Mouse (Mus musculus) kidney, embryonic 14.5 days (tissue): ENCODE data around the gene Rbms3. TPM values are rescaled to one million over a fixed set of nuclear protein-coding genes. Genes with fewer than 3 reads are reported as not detected.

Experiments
- ATAC-seq: fragments of 200-750 bp; cut with Nextera tagmentation; 2 replicates; pipeline ENCODE4 v1.8.0; 2017; ENCODE audit warnings: moderate number of reproducible peaks, mild to moderate bottlenecking, moderate TSS enrichment, moderate library complexity; ENCODE audit not compliant: low FRiP score, low TSS enrichment
- H3K27ac ChIP-seq: fragments of 300-500 bp; sonication (generic); 2 replicates; pipeline ENCODE4 v1.5.1; 2014; ENCODE audit warnings: low read depth, mild to moderate bottlenecking, low read length, moderate library complexity, mixed read lengths
- H3K27me3 ChIP-seq: fragments of 300-500 bp; sonication (generic); 2 replicates; pipeline ENCODE4 v1.6.1; 2014; ENCODE audit warnings: mild to moderate bottlenecking, low read length; ENCODE audit not compliant: control insufficient read depth, insufficient read depth
- H3K36me3 ChIP-seq: fragments of 300-500 bp; sonication (generic); 2 replicates; pipeline ENCODE4 v1.6.1; 2014; ENCODE audit warnings: low read length, mixed read lengths; ENCODE audit not compliant: control insufficient read depth, insufficient read depth
- H3K4me1 ChIP-seq: fragments of 300-500 bp; sonication (generic); 2 replicates; pipeline ENCODE4 v1.6.1; 2014; ENCODE audit warnings: low read length, mixed read lengths; ENCODE audit not compliant: control insufficient read depth, insufficient read depth
- H3K4me2 ChIP-seq: fragments of 300-500 bp; sonication (generic); replicated peaks from 2 replicates; pipeline ENCODE4 v1.6.1; 2014; ENCODE audit warnings: low read depth, mild to moderate bottlenecking, low read length
- H3K4me3 ChIP-seq: fragments of 300-500 bp; sonication (generic); 2 replicates; pipeline ENCODE4 v1.5.1; 2014; ENCODE audit warnings: mild to moderate bottlenecking, low read length
- H3K9ac ChIP-seq: fragments of 300-500 bp; sonication (generic); 2 replicates; pipeline ENCODE4 v1.6.1; 2014; ENCODE audit warnings: low read depth, mild to moderate bottlenecking, low read length, moderate library complexity
- H3K9me3 ChIP-seq: fragments of 300-500 bp; sonication (generic); 2 replicates; pipeline ENCODE4 v1.6.1; 2016; ENCODE audit warnings: low read length; ENCODE audit not compliant: control insufficient read depth
- WGBS: fragments of 180-500 bp; shearing (Covaris S2); extraction: QIAGEN DNeasy Blood & Tissue Kit; methylation state at CpG from one replicate; pipeline ENCODE4 v1.1.7; 2014; 5-methylcytosine and 5-hydroxymethylcytosine counted together
- polyA plus RNA-seq: library from polyadenylated mRNA; unstranded; fragments of >200 nt; fragmentation: Nextera tagmentation; extraction: Ambion mirVana; gene quantifications from 2 replicates; pipeline ENCODE4 v1.2.1, GENCODE M21; 2014

The Rbms3 gene
- polyA plus RNA-seq, 1 experiment from 2014 or later = 73.4 TPM

- H3K4me3 ChIP-seq = no peak overlapping the region
- no peak for ATAC-seq
- no peaks in the 10 kb centered on the region for H3K36me3 ChIP-seq
- no peak overlapping the region for H3K4me2 ChIP-seq
- no peaks in the 10 kb centered on the region for H3K4me1 ChIP-seq
- H3K27me3 ChIP-seq = no peaks in the 10 kb centered on the region
- H3K9ac ChIP-seq = no peak overlapping the region
- H3K9me3 ChIP-seq = no peaks in the 10 kb centered on the region
- no peak overlapping the region for H3K27ac ChIP-seq
- WGBS = 92% methylated on average over 3 of the region's 3 CpGs
These were observed 772.6 kb downstream of the Rbms3 start for GRCm38 (mm10) chr9:116857151-116857550.

GRCm38 (mm10) chr9:116855744-116856143 is 774.0 kb downstream of the Rbms3 start:
- Histone ChIP-seq H3K4me3 (no peak overlapping the region), H3K4me2 (no peak overlapping the region), H3K4me1 (no peaks in the 10 kb centered on the region), H3K9ac (no peak overlapping the region), H3K27ac (no peak overlapping the region), H3K27me3 (no peaks in the 10 kb centered on the region), H3K9me3 (no peaks in the 10 kb centered on the region), H3K36me3 (no peaks in the 10 kb centered on the region)
- no peak for ATAC-seq
- WGBS = 69% methylated on average over 3 of the region's 3 CpGs

GRCm38 (mm10) chr9:116848905-116849304 is 780.8 kb downstream of the Rbms3 start:
- H3K9me3 ChIP-seq = no peaks in the 10 kb centered on the region
- ATAC-seq = no peak
- no peak overlapping the region for H3K4me2 ChIP-seq
- no peak overlapping the region for H3K9ac ChIP-seq
- 95% methylated on average over 4 of the region's 4 CpGs for WGBS
- H3K27ac ChIP-seq = no peak overlapping the region
- no peaks in the 10 kb centered on the region for H3K27me3 ChIP-seq
- H3K4me3 ChIP-seq = no peak overlapping the region
- no peaks in the 10 kb centered on the region for H3K36me3 ChIP-seq
- no peaks in the 10 kb centered on the region for H3K4me1 ChIP-seq

- no peaks in the 10 kb centered on the region for H3K36me3 ChIP-seq
- no peak overlapping the region for H3K9ac ChIP-seq
- H3K27ac ChIP-seq = peak overlapping the region; percentile 3; the same call in 1 of the 2 replicates
- H3K4me3 ChIP-seq = no peak overlapping the region
- H3K27me3 ChIP-seq = no peaks in the 10 kb centered on the region
- no peaks in the 10 kb centered on the region for H3K4me1 ChIP-seq
- no peak for ATAC-seq
- 72% methylated on average over 10 of the region's 10 CpGs for WGBS
- no peaks in the 10 kb centered on the region for H3K9me3 ChIP-seq
- H3K4me2 ChIP-seq = no peak overlapping the region
These were observed 781.5 kb downstream of the Rbms3 start for GRCm38 (mm10) chr9:116848166-116848565.

- Histone ChIP-seq H3K4me3 (no peak overlapping the region), H3K36me3 (no peaks in the 10 kb centered on the region), H3K9ac (no peak overlapping the region), H3K27me3 (no peaks in the 10 kb centered on the region), H3K9me3 (no peaks in the 10 kb centered on the region), H3K4me1 (no peaks in the 10 kb centered on the region), H3K4me2 (no peak overlapping the region), H3K27ac (peak overlapping the region; percentile 47; the same call in 1 of the 2 replicates)
- WGBS = 51% methylated on average over 7 of the region's 7 CpGs
- peak; percentile 86 for ATAC-seq
These were observed 782.2 kb downstream of the Rbms3 start for GRCm38 (mm10) chr9:116847241-116848135.

- H3K27ac ChIP-seq = no peak overlapping the region
- WGBS = 31% methylated on average over 8 of the region's 8 CpGs
- ATAC-seq = no peak
- no peak overlapping the region for H3K9ac ChIP-seq
- no peaks in the 10 kb centered on the region for H3K27me3 ChIP-seq
- no peak overlapping the region for H3K4me3 ChIP-seq
- no peaks in the 10 kb centered on the region for H3K4me1 ChIP-seq
- H3K4me2 ChIP-seq = no peak overlapping the region
- H3K36me3 ChIP-seq = no peaks in the 10 kb centered on the region
- H3K9me3 ChIP-seq = no peaks in the 10 kb centered on the region
These were observed 794.8 kb downstream of the Rbms3 start for GRCm38 (mm10) chr9:116834949-116835348.

- no peak for ATAC-seq
- no peak overlapping the region for H3K27ac ChIP-seq
- 63% methylated on average over 7 of the region's 7 CpGs for WGBS
- H3K4me1 ChIP-seq = no peaks in the 10 kb centered on the region
- no peak overlapping the region for H3K9ac ChIP-seq
- no peaks in the 10 kb centered on the region for H3K9me3 ChIP-seq
- H3K27me3 ChIP-seq = no peaks in the 10 kb centered on the region
- no peak overlapping the region for H3K4me3 ChIP-seq
- no peaks in the 10 kb centered on the region for H3K36me3 ChIP-seq
- no peak overlapping the region for H3K4me2 ChIP-seq
These were observed 796.0 kb downstream of the Rbms3 start for GRCm38 (mm10) chr9:116833677-116834076.

- H3K36me3 ChIP-seq = no peaks in the 10 kb centered on the region
- no peak overlapping the region for H3K27ac ChIP-seq
- H3K4me1 ChIP-seq = no peaks in the 10 kb centered on the region
- WGBS = 83% methylated on average over 1 of the region's 1 CpGs
- H3K4me2 ChIP-seq = no peak overlapping the region
- no peaks in the 10 kb centered on the region for H3K27me3 ChIP-seq
- no peaks in the 10 kb centered on the region for H3K9me3 ChIP-seq
- H3K4me3 ChIP-seq = no peak overlapping the region
- H3K9ac ChIP-seq = no peak overlapping the region
- ATAC-seq = no peak
These were observed 796.9 kb downstream of the Rbms3 start for GRCm38 (mm10) chr9:116832822-116833221.

- H3K4me2 ChIP-seq = no peak overlapping the region
- WGBS = 79% methylated on average over 5 of the region's 5 CpGs
- H3K9ac ChIP-seq = no peak overlapping the region
- no peaks in the 10 kb centered on the region for H3K36me3 ChIP-seq
- no peaks in the 10 kb centered on the region for H3K4me1 ChIP-seq
- no peak overlapping the region for H3K27ac ChIP-seq
- no peak for ATAC-seq
- H3K27me3 ChIP-seq = no peaks in the 10 kb centered on the region
- H3K4me3 ChIP-seq = no peak overlapping the region
- no peaks in the 10 kb centered on the region for H3K9me3 ChIP-seq
These were observed 798.3 kb downstream of the Rbms3 start for GRCm38 (mm10) chr9:116831386-116831785.
